Mouse (Mus musculus) hindbrain, embryonic 11.5 days (tissue): Measurements from ENCODE around the gene Scrn1. TPM values are rescaled to one million over a fixed set of nuclear protein-coding genes. Genes with fewer than 3 reads are reported as not detected.

Experiments
- ATAC-seq: fragments of 200-750 bp; cut with Nextera tagmentation; 2 replicates; pipeline ENCODE4 v1.8.0; 2017; ENCODE audit warnings: mild to moderate bottlenecking, moderate TSS enrichment, moderate library complexity; ENCODE audit not compliant: low FRiP score
- DNase-seq: peaks from one replicate; pipeline ENCODE4 v3.0.0-alpha.2; 2015; ENCODE audit warnings: low spot score
- H3K27ac ChIP-seq: fragments of 300-500 bp; sonication (generic); 2 replicates; pipeline ENCODE4 v1.5.1; 2014; ENCODE audit warnings: mild to moderate bottlenecking, low read depth, low read length
- H3K27me3 ChIP-seq: fragments of 300-500 bp; sonication (generic); 2 replicates; pipeline ENCODE4 v1.6.1; 2014; ENCODE audit warnings: mild to moderate bottlenecking, low read length, moderate library complexity, mixed read lengths; ENCODE audit not compliant: control insufficient read depth, insufficient read depth
- H3K36me3 ChIP-seq: fragments of 300-500 bp; sonication (generic); 2 replicates; pipeline ENCODE4 v1.6.1; 2014; ENCODE audit warnings: mild to moderate bottlenecking, low read length, moderate library complexity, mixed read lengths; ENCODE audit not compliant: control insufficient read depth, insufficient read depth
- H3K4me1 ChIP-seq: fragments of 300-500 bp; sonication (generic); replicated peaks from 2 replicates; pipeline ENCODE4 v1.6.1; 2014; ENCODE audit warnings: low read length, mixed read lengths; ENCODE audit not compliant: control insufficient read depth, insufficient read depth
- H3K4me2 ChIP-seq: fragments of 300-500 bp; sonication (generic); replicated peaks from 2 replicates; pipeline ENCODE4 v1.6.1; 2014; ENCODE audit warnings: mild to moderate bottlenecking, low read depth, low read length
- H3K4me3 ChIP-seq: fragments of 300-500 bp; sonication (generic); 2 replicates; pipeline ENCODE4 v1.5.1; 2014; ENCODE audit warnings: low read depth, low read length
- H3K9ac ChIP-seq: fragments of 300-500 bp; sonication (generic); 2 replicates; pipeline ENCODE4 v1.6.1; 2014; ENCODE audit warnings: low read depth, low read length
- H3K9me3 ChIP-seq: fragments of 300-500 bp; sonication (generic); 2 replicates; pipeline ENCODE4 v1.6.1; 2016; ENCODE audit warnings: low read length; ENCODE audit not compliant: control insufficient read depth
- WGBS: fragments of 180-500 bp; shearing (Covaris S2); extraction: QIAGEN DNeasy Blood & Tissue Kit; methylation state at CpG from one replicate; pipeline ENCODE4 v1.1.7; 2014; 5-methylcytosine and 5-hydroxymethylcytosine counted together
- polyA plus RNA-seq: library from polyadenylated mRNA; unstranded; fragments of >200 nt; fragmentation: Nextera tagmentation; extraction: Ambion mirVana; gene quantifications from 2 replicates; pipeline ENCODE4 v1.2.1, GENCODE M21; 2014

Gene Scrn1
- polyA plus RNA-seq, 1 experiment from 2014 or later, result 75.2 TPM

DNA sequence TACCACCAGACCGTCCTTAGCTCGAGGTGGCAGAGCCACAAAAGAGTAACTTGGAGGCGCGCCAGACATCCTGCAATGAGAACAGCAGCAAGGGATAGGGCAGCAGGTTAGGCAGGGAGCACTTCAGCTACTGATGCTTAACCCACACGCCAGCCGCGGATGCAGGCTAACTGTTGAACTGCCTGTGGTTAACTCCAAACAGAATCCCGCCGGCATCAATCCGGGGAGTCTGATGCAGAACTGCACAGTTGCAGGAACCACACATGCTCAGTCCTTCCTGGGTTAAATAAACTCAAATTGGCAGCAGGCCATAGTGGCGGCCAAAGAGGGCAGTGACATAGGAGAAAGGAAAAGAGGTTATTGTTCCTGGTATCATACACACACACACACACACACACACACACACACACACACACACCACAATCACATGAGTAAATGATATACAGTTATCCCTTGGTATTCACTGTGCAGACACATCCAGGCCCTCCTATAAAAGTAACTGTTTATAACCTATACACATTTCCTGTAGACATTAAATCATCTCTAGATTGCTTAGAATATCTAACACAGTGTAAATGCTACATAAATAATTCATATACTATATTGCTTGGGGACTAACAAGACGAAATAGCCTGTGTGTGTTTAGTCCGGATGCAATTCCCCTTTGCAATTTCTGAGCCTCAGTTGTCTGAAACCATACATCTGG, 17.8 kb downstream of the Scrn1 start:
- no peak overlapping the region for H3K4me3 ChIP-seq
- H3K4me2 ChIP-seq, result no peak overlapping the region
- H3K36me3 ChIP-seq, result no peaks in the 10 kb centered on the region
- H3K27me3 ChIP-seq, result no peaks in the 10 kb centered on the region
- ATAC-seq (no peak), DNase-seq (no peak)
- H3K4me1 ChIP-seq, result no peaks in the 10 kb centered on the region
- no peak overlapping the region for H3K27ac ChIP-seq
- 85% methylated on average over 13 of the region's 13 CpGs for WGBS
- no peak overlapping the region for H3K9ac ChIP-seq
- no peaks in the 10 kb centered on the region for H3K9me3 ChIP-seq

- Histone ChIP-seq H3K27ac (no peak overlapping the region), H3K9ac (no peak overlapping the region), H3K27me3 (0 out of 2 replicates have a peak, but pooled peaks cover 3% of the 10 kb centered on the region), H3K4me3 (no peak overlapping the region), H3K36me3 (no peaks in the 10 kb centered on the region), H3K4me2 (no peak overlapping the region), H3K9me3 (no peaks in the 10 kb centered on the region), H3K4me1 (peaks cover 9% of the 10 kb centered on the region; the same call in 1 of the 2 replicates)
- ATAC-seq (no peak), DNase-seq (no peak)
- WGBS, result 79% methylated on average over 2 of the region's 2 CpGs
These were observed 22.6 kb downstream of the Scrn1 start for GRCm38 (mm10) chr6:54543646-54544045.

- Histone ChIP-seq H3K4me2 (no peak overlapping the region), H3K27ac (no peak overlapping the region), H3K4me3 (no peak overlapping the region), H3K9me3 (no peaks in the 10 kb centered on the region), H3K4me1 (peaks cover 9% of the 10 kb centered on the region; the same call in 1 of the 2 replicates), H3K27me3 (0 out of 2 replicates have a peak, but pooled peaks cover 3% of the 10 kb centered on the region), H3K36me3 (no peaks in the 10 kb centered on the region), H3K9ac (no peak overlapping the region)
- DNase-seq, result no peak
- 80% methylated on average over 7 of the region's 7 CpGs for WGBS
- ATAC-seq, result no peak
These were observed 23.5 kb downstream of the Scrn1 start for GRCm38 (mm10) chr6:54542836-54543235.

GRCm38 (mm10) chr6:54540252-54540887, 25.9 kb downstream of the Scrn1 start:
- WGBS, result 77% methylated on average over 9 of the region's 9 CpGs
- Histone ChIP-seq H3K9ac (no peak overlapping the region), H3K4me2 (no peak overlapping the region), H3K36me3 (no peaks in the 10 kb centered on the region), H3K27me3 (0 out of 2 replicates have a peak, but pooled peaks cover 3% of the 10 kb centered on the region), H3K27ac (no peak overlapping the region), H3K9me3 (no peaks in the 10 kb centered on the region), H3K4me1 (peaks cover 9% of the 10 kb centered on the region; the same call in 1 of the 2 replicates), H3K4me3 (no peak overlapping the region)
- ATAC-seq (no peak), DNase-seq (no peak)

GRCm38 (mm10) chr6:54539396-54539795, 26.9 kb downstream of the Scrn1 start:
- WGBS, result 76% methylated on average over 7 of the region's 7 CpGs

GRCm38 (mm10) chr6:54538773-54539173, 27.5 kb downstream of the Scrn1 start:
- 10% methylated on average over 3 of the region's 3 CpGs for WGBS

More at GRCm38 (mm10) chr6:54539396-54539795, 26.9 kb downstream of the Scrn1 start:
- Histone ChIP-seq H3K9ac (no peak overlapping the region), H3K27ac (0 out of 2 replicates have a peak overlapping the region, but pooled peaks have one; percentile 49), H3K36me3 (no peaks in the 10 kb centered on the region), H3K4me1 (peaks cover 9% of the 10 kb centered on the region; the same call in 1 of the 2 replicates), H3K9me3 (no peaks in the 10 kb centered on the region), H3K27me3 (0 out of 2 replicates have a peak, but pooled peaks cover 3% of the 10 kb centered on the region), H3K4me2 (no peak overlapping the region), H3K4me3 (no peak overlapping the region)
- DNase-seq (no peak), ATAC-seq (no peak)

GRCm38 (mm10) chr6:54537053-54537452, 29.2 kb downstream of the Scrn1 start:
- H3K4me2 ChIP-seq, result no peak overlapping the region
- no peak overlapping the region for H3K27ac ChIP-seq
- DNase-seq (no peak), ATAC-seq (no peak)
- H3K27me3 ChIP-seq, result 0 out of 2 replicates have a peak, but pooled peaks cover 3% of the 10 kb centered on the region
- H3K4me1 ChIP-seq, result peaks cover 9% of the 10 kb centered on the region; the same call in 1 of the 2 replicates
- no peak overlapping the region for H3K9ac ChIP-seq
- no peaks in the 10 kb centered on the region for H3K9me3 ChIP-seq
- H3K36me3 ChIP-seq, result no peaks in the 10 kb centered on the region
- WGBS, result 87% methylated on average over 7 of the region's 7 CpGs
- no peak overlapping the region for H3K4me3 ChIP-seq

More at GRCm38 (mm10) chr6:54538773-54539173, 27.5 kb downstream of the Scrn1 start:
- peak; percentile 65 for ATAC-seq
- H3K9ac ChIP-seq, result no peak overlapping the region
- H3K9me3 ChIP-seq, result no peaks in the 10 kb centered on the region
- DNase-seq, result peak; percentile 46
- H3K27me3 ChIP-seq, result 0 out of 2 replicates have a peak, but pooled peaks cover 3% of the 10 kb centered on the region
- H3K4me3 ChIP-seq, result no peak overlapping the region
- no peaks in the 10 kb centered on the region for H3K36me3 ChIP-seq
- no peak overlapping the region; the same call in 1 of the 2 replicates for H3K27ac ChIP-seq
- no peak overlapping the region for H3K4me2 ChIP-seq
- peaks cover 9% of the 10 kb centered on the region; the same call in 1 of the 2 replicates for H3K4me1 ChIP-seq

- 95% methylated on average over 4 of the region's 4 CpGs for WGBS
- Histone ChIP-seq H3K9ac (no peak overlapping the region), H3K4me2 (no peak overlapping the region), H3K27me3 (0 out of 2 replicates have a peak, but pooled peaks cover 3% of the 10 kb centered on the region), H3K4me1 (peaks cover 9% of the 10 kb centered on the region; the same call in 1 of the 2 replicates), H3K36me3 (no peaks in the 10 kb centered on the region), H3K4me3 (no peak overlapping the region), H3K27ac (no peak overlapping the region), H3K9me3 (no peaks in the 10 kb centered on the region)
- DNase-seq, result no peak
- ATAC-seq, result no peak
These were observed 30.8 kb downstream of the Scrn1 start for GRCm38 (mm10) chr6:54535485-54535884.
